Mouse (Mus musculus): Measurements from ENCODE around the gene Atp6v0a1. TPM values are rescaled to one million over a fixed set of nuclear protein-coding genes. Genes with fewer than 3 reads are reported as not detected.

Atp6v0a1 gene
- polyA plus RNA-seq, 1 experiment from 2014 or later, result 54.4 TPM

Small RNA genes within 50 kb of the gene (microRNA-seq; reads per million reads assigned to microRNA genes)
- 2.1 reads per million, percentile 2 among the genes with 10 or more reads in this experiment for gene Mir6928

Other genes starting within 250 kb of the Atp6v0a1 start
- gene Kcnh4, start 249.5 kb upstream of the Atp6v0a1 start, polyA plus RNA-seq (2015; fragmentation: Nextera tagmentation; extraction: Ambion mirVana), result 0.10 TPM in 1 of 2 replicates, not detected in the other
- gene Hcrt, start 246.5 kb upstream of the Atp6v0a1 start, polyA plus RNA-seq (2015; fragmentation: Nextera tagmentation; extraction: Ambion mirVana), result not detected in 2 replicates
- gene Ghdc, start 238.5 kb upstream of the Atp6v0a1 start, polyA plus RNA-seq (2015; fragmentation: Nextera tagmentation; extraction: Ambion mirVana), result 5.5 and 8.1 TPM in 2 replicates
- 25.3 and 34.6 TPM in 2 replicates for gene Stat5b, start 158.7 kb upstream of the Atp6v0a1 start, polyA plus RNA-seq (2015; fragmentation: Nextera tagmentation; extraction: Ambion mirVana)
- gene Stat5a, start 150.1 kb upstream of the Atp6v0a1 start, polyA plus RNA-seq (2015; fragmentation: Nextera tagmentation; extraction: Ambion mirVana), result 6.1 and 11.9 TPM in 2 replicates
- 50.6 and 60.8 TPM in 2 replicates for gene Stat3, start 69.9 kb upstream of the Atp6v0a1 start, polyA plus RNA-seq (2015; fragmentation: Nextera tagmentation; extraction: Ambion mirVana)
- gene Cavin1, start 38.6 kb upstream of the Atp6v0a1 start, polyA plus RNA-seq (2015; fragmentation: Nextera tagmentation; extraction: Ambion mirVana), result 429 and 457 TPM in 2 replicates
- gene Naglu, start 60.6 kb downstream of the Atp6v0a1 start, polyA plus RNA-seq (2015; fragmentation: Nextera tagmentation; extraction: Ambion mirVana), result 11.6 and 16.3 TPM in 2 replicates
- gene Hsd17b1, start 69.0 kb downstream of the Atp6v0a1 start, polyA plus RNA-seq (2015; fragmentation: Nextera tagmentation; extraction: Ambion mirVana), result not detected in 2 replicates
- 26.6 and 29.0 TPM in 2 replicates for gene Coasy, start 73.1 kb downstream of the Atp6v0a1 start, polyA plus RNA-seq (2015; fragmentation: Nextera tagmentation; extraction: Ambion mirVana)
- 34.5 and 38.8 TPM in 2 replicates for gene Mlx, start 77.8 kb downstream of the Atp6v0a1 start, polyA plus RNA-seq (2015; fragmentation: Nextera tagmentation; extraction: Ambion mirVana)
- gene Psmc3ip, start 86.0 kb downstream of the Atp6v0a1 start, polyA plus RNA-seq (2015; fragmentation: Nextera tagmentation; extraction: Ambion mirVana), result 16.6 and 20.0 TPM in 2 replicates
- gene Retreg3, start 110.4 kb downstream of the Atp6v0a1 start, polyA plus RNA-seq (2015; fragmentation: Nextera tagmentation; extraction: Ambion mirVana), result 15.3 and 18.2 TPM in 2 replicates
- gene Tubg1, start 110.5 kb downstream of the Atp6v0a1 start, polyA plus RNA-seq (2015; fragmentation: Nextera tagmentation; extraction: Ambion mirVana), result 62.1 and 71.6 TPM in 2 replicates
- 2.7 and 3.4 TPM in 2 replicates for gene Tubg2, start 146.5 kb downstream of the Atp6v0a1 start, polyA plus RNA-seq (2015; fragmentation: Nextera tagmentation; extraction: Ambion mirVana)
- 0.50 and 0.85 TPM in 2 replicates for gene Cntnap1, start 161.1 kb downstream of the Atp6v0a1 start, polyA plus RNA-seq (2015; fragmentation: Nextera tagmentation; extraction: Ambion mirVana)
- gene Plekhh3, start 161.9 kb downstream of the Atp6v0a1 start, polyA plus RNA-seq (2015; fragmentation: Nextera tagmentation; extraction: Ambion mirVana), result 10.5 and 13.6 TPM in 2 replicates
- gene Ccr10, start 166.0 kb downstream of the Atp6v0a1 start, polyA plus RNA-seq (2015; fragmentation: Nextera tagmentation; extraction: Ambion mirVana), result 0.28 and 0.38 TPM in 2 replicates
- gene Ezh1, start 217.0 kb downstream of the Atp6v0a1 start, polyA plus RNA-seq (2015; fragmentation: Nextera tagmentation; extraction: Ambion mirVana), result 13.3 and 15.0 TPM in 2 replicates
- gene Ramp2, start 236.6 kb downstream of the Atp6v0a1 start, polyA plus RNA-seq (2015; fragmentation: Nextera tagmentation; extraction: Ambion mirVana), result 196 and 210 TPM in 2 replicates
- gene Vps25, start 244.3 kb downstream of the Atp6v0a1 start, polyA plus RNA-seq (2015; fragmentation: Nextera tagmentation; extraction: Ambion mirVana), result 89.1 and 106 TPM in 2 replicates

Measured in heart, embryonic 15.5 days (tissue).